Mouse (Mus musculus) bone marrow macrophage, adult 2 months (primary cell): Measurements from ENCODE around the gene Espl1. TPM values are rescaled to one million over a fixed set of nuclear protein-coding genes. Genes with fewer than 3 reads are reported as not detected.

Experiments
- H3K27ac ChIP-seq: 2 replicates; pipeline ENCODE4 v1.5.1; 2012; ENCODE audit warnings: low read depth, low read length; ENCODE audit not compliant: insufficient read depth
- H3K4me1 ChIP-seq: 2 replicates; pipeline ENCODE4 v1.6.1; 2012; ENCODE audit warnings: low read length; ENCODE audit not compliant: control insufficient read depth, insufficient read depth
- H3K4me3 ChIP-seq: 2 replicates; pipeline ENCODE4 v1.5.1; 2012; ENCODE audit warnings: mild to moderate bottlenecking, low read length, moderate library complexity; ENCODE audit not compliant: insufficient read depth
- CTCF ChIP-seq: IDR thresholded peaks from 2 replicates; pipeline ENCODE4 v1.5.1; 2012; ENCODE audit warnings: low read depth, mild to moderate bottlenecking, low read length, moderate library complexity
- POLR2A ChIP-seq: IDR thresholded peaks from 2 replicates; pipeline ENCODE4 v1.6.1; 2012; ENCODE audit warnings: mild to moderate bottlenecking, low read depth, low read length, borderline replicate concordance
- polyA plus RNA-seq: library from polyadenylated mRNA; stranded (reverse); fragments of >200 nt; gene quantifications from 2 replicates; pipeline ENCODE4 v1.2.4, GENCODE M21; 2012; ENCODE audit not compliant: missing spikeins, insufficient read depth, insufficient read length

Gene Espl1
- polyA plus RNA-seq, 1 experiment, result 17.9 TPM

DNA sequence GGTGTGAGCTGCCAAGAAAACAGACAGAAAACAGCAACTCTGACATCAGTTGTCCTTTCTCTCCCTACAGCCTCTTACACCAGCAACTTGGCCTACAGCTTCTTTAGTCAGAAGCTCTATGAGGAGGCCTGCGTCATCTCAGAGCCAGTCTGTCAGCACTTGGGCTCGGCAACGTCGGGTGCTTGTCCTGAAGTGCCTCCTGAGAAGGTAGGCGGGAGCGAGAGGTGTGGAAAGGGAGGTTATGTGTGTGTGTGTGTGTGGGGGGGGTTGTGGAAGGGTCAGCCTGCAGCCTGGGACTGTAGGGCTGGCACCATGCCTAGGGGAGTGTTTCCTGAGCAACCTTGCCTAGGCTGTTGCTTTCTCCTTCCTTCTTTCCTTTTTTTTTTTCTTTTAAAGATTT, 6.5 kb downstream of the Espl1 start:
- Histone ChIP-seq H3K4me1 (no peaks in the 10 kb centered on the region; the same call in 1 of the 2 replicates), H3K4me3 (no peak overlapping the region), H3K27ac (no peak overlapping the region)
- TF ChIP-seq CTCF (no peak), POLR2A (no peak)

DNA sequence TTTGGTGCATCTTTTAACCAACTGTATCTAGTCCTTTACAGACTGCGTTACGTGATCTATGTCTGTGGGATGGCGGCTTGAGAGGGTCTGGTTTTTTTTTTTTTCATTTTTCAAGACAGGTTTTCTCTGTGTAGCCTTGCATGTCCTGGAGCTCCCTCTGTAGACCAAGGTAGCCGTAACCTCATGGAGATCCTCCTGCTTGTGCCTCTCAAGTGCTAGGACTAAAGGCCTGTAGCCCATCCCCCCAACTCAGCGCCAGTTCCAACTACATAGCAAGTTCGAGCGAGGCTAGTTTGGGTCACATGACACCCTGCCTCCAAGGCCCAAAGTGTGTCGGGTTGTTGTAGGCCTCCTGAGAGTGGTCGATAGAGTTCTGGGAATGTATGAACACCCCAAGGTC, 12.7 kb downstream of the Espl1 start:
- Histone ChIP-seq H3K4me3 (no peak overlapping the region), H3K27ac (no peak overlapping the region), H3K4me1 (peaks cover 17% of the 10 kb centered on the region)
- no peak for TF ChIP-seq CTCF
- TF ChIP-seq POLR2A, result no peak

DNA sequence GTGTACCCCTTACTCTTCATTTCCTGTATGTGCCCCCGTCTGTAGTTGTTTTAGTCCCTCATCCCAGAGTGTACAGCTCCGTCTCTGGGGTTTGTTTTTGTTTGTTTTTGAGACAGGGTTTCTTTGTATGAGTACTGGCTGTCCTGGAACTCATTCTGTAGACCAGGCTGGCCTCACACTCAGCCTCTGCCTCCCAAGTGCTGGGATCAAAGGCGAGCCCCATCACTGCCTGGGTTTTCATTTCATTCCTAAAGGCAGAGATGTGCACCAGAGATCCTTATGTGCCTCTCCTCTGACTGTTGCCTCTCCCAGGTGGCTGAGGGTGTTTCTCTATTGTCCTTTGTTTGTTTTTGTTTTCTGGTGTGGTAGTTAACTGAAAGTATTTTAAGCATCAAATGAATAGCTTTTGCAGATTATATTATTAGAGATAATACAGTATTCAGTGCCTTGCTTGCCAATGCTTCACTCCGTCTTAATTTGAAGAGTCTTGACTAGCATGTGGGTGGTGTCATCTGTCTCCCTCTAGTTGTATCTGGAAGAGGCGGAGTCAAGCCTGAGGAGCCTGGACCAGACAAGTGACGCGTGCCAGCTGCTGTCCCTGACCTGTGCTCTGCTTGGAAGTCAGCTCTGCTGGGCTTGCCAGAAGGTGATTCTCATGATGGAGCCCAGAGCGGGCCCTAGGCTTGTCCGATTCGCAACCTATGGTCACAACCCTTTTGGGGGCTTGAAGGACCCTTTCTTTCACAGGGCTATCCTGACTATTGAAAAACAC, 14.2 kb downstream of the Espl1 start:
- TF ChIP-seq POLR2A (no peak), CTCF (no peak)
- H3K4me3 ChIP-seq, result no peak overlapping the region
- no peak overlapping the region for H3K27ac ChIP-seq
- H3K4me1 ChIP-seq, result peaks cover 26% of the 10 kb centered on the region

DNA sequence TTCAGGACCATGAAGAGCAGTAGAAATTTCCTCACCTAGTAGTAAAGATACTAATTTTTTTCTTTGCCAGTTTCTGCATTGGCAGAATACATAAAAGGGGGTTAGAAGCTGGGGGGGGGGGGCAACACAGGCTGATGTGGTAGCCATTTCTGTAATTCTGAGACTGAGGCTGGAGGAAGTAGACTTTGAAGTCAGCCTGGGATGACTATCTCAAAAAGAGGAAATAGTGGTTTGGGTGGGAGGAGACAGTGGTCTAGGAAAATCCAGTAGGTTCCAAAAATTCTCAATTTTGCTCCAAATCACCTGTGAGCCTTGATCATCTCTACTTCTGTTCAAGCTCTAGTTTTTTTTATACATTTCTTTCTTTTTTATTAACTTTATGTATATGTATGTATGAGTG, 15.4 kb downstream of the Espl1 start:
- no peak overlapping the region for H3K4me3 ChIP-seq
- peak overlapping the region; percentile 29 for H3K27ac ChIP-seq
- peaks cover 34% of the 10 kb centered on the region for H3K4me1 ChIP-seq
- no peak for TF ChIP-seq CTCF
- TF ChIP-seq POLR2A, result no peak

DNA sequence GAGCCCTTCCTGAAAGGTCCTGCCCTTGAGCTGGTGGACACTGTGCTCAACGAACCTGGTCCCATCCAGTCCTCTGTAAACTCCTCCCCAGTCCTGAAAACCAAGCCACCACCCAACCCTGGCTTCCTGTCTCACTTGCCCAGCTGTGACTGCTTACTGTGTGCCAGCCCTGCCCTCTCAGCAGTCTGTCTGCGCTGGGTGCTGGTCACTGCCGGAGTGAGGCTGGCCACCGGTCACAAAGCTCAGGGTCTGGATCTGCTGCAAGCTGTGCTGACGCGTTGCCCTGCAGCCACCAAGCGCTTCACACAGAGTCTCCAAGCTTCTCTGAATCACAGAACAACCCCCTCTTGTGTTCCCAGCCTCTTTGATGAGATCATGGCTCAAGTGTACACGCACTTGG, 19.2 kb downstream of the Espl1 start:
- no peak overlapping the region for H3K4me3 ChIP-seq
- no peak for TF ChIP-seq POLR2A
- TF ChIP-seq CTCF, result no peak
- peak overlapping the region; percentile 54 for H3K27ac ChIP-seq
- H3K4me1 ChIP-seq, result peaks cover 34% of the 10 kb centered on the region

DNA sequence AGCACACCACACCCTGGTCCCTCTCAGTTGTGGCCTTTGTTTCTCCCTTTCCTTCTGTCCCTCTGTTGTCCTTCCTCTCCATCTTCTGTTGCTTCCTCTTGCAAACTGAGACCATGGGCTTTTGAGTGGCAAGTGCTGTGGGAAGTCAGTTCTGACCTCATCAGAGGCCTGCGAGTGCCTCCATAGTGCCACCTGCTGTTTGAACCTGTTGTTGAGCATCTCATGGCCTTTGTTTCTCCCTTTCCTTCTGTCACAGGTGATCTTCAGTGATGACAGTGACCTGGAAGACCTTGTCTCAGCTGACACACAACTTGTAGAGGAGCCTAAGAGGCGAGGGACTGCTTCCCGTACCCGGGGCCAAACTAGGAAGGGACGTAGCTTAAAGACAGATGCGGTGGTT, 20.2 kb downstream of the Espl1 start:
- peak overlapping the region; percentile 54 for H3K27ac ChIP-seq

DNA sequence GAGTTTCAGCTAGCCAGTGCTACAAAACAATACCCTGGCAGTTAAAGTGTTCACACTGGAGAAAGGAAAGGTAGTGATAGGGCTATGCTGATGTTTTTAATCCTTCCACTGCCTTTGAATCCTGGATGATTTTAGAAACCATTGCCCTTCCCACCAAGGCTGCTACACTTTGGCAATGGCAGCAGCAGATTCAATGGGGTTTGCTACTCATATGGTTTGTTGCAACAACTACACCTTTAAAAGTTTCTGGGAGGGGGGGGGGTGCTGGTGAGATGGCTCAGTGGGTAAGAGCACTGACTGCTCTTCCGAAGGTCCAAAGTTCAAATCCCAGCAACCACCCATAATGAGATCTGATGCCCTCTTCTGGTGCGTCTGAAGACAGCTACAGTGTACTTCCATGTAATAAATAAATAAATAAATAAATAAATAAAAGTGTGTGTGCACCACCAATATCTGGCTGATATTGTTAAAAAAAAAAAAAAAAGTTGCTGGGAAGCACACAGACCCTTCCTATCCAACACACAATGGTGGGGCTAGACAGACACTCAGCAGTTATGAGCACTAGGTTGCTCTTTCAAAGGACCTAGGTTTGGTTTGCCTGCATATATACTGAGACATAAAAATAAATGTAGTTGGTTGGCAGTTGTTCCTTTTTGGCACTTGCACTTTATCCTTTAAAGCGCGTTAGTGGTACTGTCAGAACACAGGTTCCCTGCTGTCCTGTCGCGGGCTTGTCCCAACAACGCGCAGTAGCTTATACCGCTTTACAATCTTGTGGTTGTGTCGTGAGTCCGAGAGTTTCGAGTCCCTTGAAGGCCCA, 28.8 kb downstream of the Espl1 start:
- Histone ChIP-seq H3K4me1 (peaks cover 6% of the 10 kb centered on the region), H3K4me3 (0 out of 2 replicates have a peak overlapping the region, but pooled peaks have one; percentile 13)

More for the DNA sequence above, 20.2 kb downstream of the Espl1 start:
- TF ChIP-seq CTCF (peak; percentile 57; the same call in 1 of the 2 replicates), POLR2A (no peak)
- Histone ChIP-seq H3K4me1 (peaks cover 26% of the 10 kb centered on the region), H3K4me3 (no peak overlapping the region)

DNA sequence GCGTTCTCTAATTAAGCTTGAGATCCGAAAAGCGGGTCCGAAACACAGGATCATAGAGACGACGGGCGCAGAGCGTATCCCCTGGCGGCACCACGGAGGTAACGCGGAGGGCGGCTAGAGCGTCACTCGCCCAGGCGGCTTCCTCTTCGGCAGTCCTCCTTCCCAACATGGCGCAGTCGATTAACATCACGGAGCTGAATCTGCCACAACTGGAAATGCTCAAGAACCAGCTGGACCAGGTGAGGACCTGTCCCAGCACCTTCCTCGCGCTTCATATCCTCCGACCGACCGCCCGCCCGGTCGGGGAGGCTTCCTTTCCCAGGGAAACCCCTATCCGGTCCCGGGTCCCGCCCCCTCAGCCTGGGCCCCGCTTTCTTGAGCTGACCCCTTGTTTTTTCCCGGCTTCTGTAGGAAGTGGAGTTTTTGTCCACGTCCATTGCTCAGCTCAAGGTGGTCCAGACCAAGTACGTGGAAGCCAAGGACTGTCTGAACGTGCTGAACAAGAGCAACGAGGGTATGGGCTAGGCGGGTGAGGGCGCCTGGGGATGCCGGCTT, 30.0 kb downstream of the Espl1 start, which contains the start of gene Pfdn5:
Gene Pfdn5 (plus strand): TSS at position 95 of the 555 bp plus-strand sequence.
- TF ChIP-seq CTCF, result no peak
- 0 out of 2 replicates have a peak, but pooled peaks have one; percentile 27 for TF ChIP-seq POLR2A
- Histone ChIP-seq H3K27ac (peak within 1 kb of the TSS; percentile 69), H3K4me1 (peaks cover 6% of the 10 kb centered on the region), H3K4me3 (peak within 1 kb of the TSS; percentile 70)

More for the DNA sequence above, 28.8 kb downstream of the Espl1 start:
- H3K27ac ChIP-seq, result no peak overlapping the region
- TF ChIP-seq POLR2A, result no peak
- no peak for TF ChIP-seq CTCF

DNA sequence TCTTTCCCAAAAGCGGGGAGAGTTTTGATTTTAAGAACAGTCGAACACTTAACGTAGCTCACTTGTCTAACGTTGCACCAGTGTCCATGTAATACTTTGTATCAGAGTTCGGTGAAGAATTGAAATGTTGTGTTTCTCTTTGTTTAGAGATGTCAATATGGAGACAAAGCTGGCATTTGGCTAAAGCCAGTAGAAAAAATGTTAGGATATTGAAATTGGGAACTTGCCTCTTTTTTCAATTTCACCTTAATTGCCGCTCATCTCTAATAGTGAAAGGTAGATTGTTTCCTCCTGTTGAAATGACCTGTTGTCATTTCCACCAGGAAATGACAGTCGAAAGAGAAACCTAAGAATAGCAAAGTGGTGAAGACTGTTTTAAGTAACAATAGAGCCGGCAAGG, 30.8 kb downstream of the Espl1 start:
- Histone ChIP-seq H3K4me1 (peaks cover 6% of the 10 kb centered on the region), H3K27ac (no peak overlapping the region), H3K4me3 (peak overlapping the region; percentile 70)
- TF ChIP-seq CTCF, result no peak
- TF ChIP-seq POLR2A, result no peak
